Mouse (Mus musculus) embryonic facial prominence, embryonic 15.5 days (tissue): Measurements from ENCODE around the gene Slc5a2. TPM values are rescaled to one million over a fixed set of nuclear protein-coding genes. Genes with fewer than 3 reads are reported as not detected.

Experiments
- ATAC-seq: fragments of 200-750 bp; cut with Nextera tagmentation; 2 replicates; pipeline ENCODE4 v1.8.0; 2017; ENCODE audit warnings: low read depth, moderate TSS enrichment; ENCODE audit not compliant: insufficient number of reproducible peaks, low FRiP score, low TSS enrichment
- H3K27ac ChIP-seq: fragments of 300-500 bp; sonication (generic); replicated peaks from 2 replicates; pipeline ENCODE4 v1.5.1; 2015; ENCODE audit warnings: mild to moderate bottlenecking, inconsistent platforms
- H3K27me3 ChIP-seq: fragments of 300-500 bp; sonication (generic); 2 replicates; pipeline ENCODE4 v1.6.1; 2015; ENCODE audit warnings: inconsistent platforms
- H3K36me3 ChIP-seq: fragments of 300-500 bp; sonication (generic); 2 replicates; pipeline ENCODE4 v1.6.1; 2015; ENCODE audit warnings: mild to moderate bottlenecking, inconsistent platforms
- H3K4me1 ChIP-seq: fragments of 300-500 bp; sonication (generic); 2 replicates; pipeline ENCODE4 v1.6.1; 2015; ENCODE audit warnings: inconsistent platforms
- H3K4me2 ChIP-seq: fragments of 300-500 bp; sonication (generic); replicated peaks from 2 replicates; pipeline ENCODE4 v1.6.1; 2015; ENCODE audit warnings: mild to moderate bottlenecking, inconsistent platforms
- H3K4me3 ChIP-seq: fragments of 300-500 bp; sonication (generic); replicated peaks from 2 replicates; pipeline ENCODE4 v1.5.1; 2015; ENCODE audit warnings: mild to moderate bottlenecking, inconsistent platforms
- H3K9ac ChIP-seq: fragments of 300-500 bp; sonication (generic); 2 replicates; pipeline ENCODE4 v1.6.1; 2015; ENCODE audit warnings: inconsistent platforms
- H3K9me3 ChIP-seq: fragments of 300-500 bp; sonication (generic); replicated peaks from 2 replicates; pipeline ENCODE4 v1.6.1; 2016; ENCODE audit warnings: inconsistent platforms
- WGBS: fragments of 180-500 bp; shearing (Covaris S2); methylation state at CpG from one replicate; pipeline ENCODE4 v1.1.7; 2015; 5-methylcytosine and 5-hydroxymethylcytosine counted together
- polyA plus RNA-seq: library from polyadenylated mRNA; unstranded; fragments of >200 nt; fragmentation: Nextera tagmentation; extraction: Ambion mirVana; gene quantifications from 2 replicates; pipeline ENCODE4 v1.2.1, GENCODE M21; 2015

Slc5a2 gene
- polyA plus RNA-seq, 1 experiment from 2014 or later = not detected

DNA sequence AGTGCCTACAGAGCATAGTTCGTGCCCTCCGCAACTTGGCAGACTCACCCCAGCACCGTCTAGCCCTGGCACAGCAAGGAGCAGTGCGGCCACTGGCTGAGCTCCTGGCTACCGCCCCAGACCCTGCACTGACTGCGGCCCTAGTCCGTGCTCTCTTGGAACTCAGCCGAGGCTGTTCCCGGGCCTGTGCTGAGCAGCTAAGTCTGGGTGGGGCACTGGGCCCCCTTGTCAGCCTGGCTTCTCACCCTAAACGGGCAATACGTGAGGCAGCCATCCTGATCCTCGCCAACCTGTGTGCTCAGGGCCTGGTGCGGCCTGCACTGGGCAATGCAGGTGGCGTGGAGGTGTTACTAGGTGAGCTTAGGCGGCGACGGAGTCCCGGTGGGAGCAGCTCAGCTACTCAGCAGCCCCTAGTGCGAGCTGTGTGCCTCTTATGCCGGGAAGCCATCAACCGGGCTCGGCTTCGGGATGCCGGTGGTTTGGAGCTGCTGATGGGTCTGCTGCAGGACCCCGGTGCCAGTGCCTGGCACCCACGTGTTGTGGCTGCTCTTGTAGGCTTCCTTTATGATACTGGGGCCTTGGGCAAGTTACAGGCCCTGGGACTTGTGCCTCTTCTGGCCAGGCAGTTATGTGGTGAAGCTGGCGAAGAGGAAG, 25.2 kb upstream of the Slc5a2 start:
- H3K36me3 ChIP-seq = peaks cover 51% of the 10 kb centered on the region
- H3K9me3 ChIP-seq = no peaks in the 10 kb centered on the region
- no peak overlapping the region for H3K27ac ChIP-seq
- H3K27me3 ChIP-seq = no peaks in the 10 kb centered on the region
- H3K9ac ChIP-seq = no peak overlapping the region
- no peak overlapping the region for H3K4me3 ChIP-seq
- no peak overlapping the region for H3K4me2 ChIP-seq
- 93% methylated on average over 27 of the region's 27 CpGs for WGBS
- ATAC-seq = no peak
- H3K4me1 ChIP-seq = peaks cover 18% of the 10 kb centered on the region

DNA sequence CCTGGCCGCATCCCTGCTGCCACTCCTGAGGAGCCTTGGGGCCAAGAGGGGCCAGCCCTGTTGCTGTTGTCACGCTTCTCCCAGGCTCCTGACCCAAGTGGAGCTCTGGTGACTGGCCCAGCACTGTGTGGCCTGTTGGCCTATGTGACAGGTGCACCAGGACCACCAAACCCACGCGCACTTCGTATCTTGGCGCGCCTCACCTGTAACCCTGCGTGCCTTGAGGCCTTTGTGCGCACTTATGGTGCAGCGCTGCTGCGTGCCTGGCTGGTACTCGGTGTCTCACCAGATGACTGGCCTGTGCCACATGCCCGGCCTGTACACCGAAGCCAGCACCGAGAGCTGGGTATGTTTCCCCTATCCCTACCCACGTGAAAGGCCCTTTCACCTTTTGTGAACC, 23.1 kb upstream of the Slc5a2 start:
- Histone ChIP-seq H3K36me3 (peaks cover 51% of the 10 kb centered on the region), H3K27me3 (no peaks in the 10 kb centered on the region), H3K27ac (no peak overlapping the region), H3K9me3 (no peaks in the 10 kb centered on the region), H3K4me1 (peaks cover 25% of the 10 kb centered on the region), H3K9ac (no peak overlapping the region), H3K4me3 (no peak overlapping the region), H3K4me2 (no peak overlapping the region)
- WGBS = 94% methylated on average over 16 of the region's 16 CpGs
- ATAC-seq = no peak

DNA sequence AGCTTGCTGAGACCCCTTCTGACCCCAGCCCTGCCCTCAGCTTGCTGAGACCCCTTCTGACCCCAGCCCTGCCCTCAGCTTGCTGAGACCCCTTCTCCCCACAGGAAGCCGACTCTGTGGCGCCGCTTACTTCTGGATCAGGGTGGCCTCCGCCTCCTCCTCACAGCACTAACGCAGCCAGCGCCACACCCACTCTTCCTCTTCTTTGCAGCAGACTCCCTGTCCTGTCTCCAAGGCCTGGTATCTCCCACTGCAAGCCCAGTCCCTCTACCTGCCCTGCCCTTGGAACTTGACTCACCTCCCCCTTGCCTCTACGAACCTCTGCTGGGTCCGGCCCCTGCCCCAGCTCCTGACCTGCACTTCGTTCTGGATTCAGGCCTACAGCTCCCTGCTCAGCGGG, 21.5 kb upstream of the Slc5a2 start:
- H3K4me3 ChIP-seq = no peak overlapping the region
- WGBS = 53% methylated on average over 10 of the region's 10 CpGs
- H3K27me3 ChIP-seq = no peaks in the 10 kb centered on the region
- H3K9ac ChIP-seq = no peak overlapping the region
- H3K9me3 ChIP-seq = no peaks in the 10 kb centered on the region
- ATAC-seq = no peak
- peaks cover 51% of the 10 kb centered on the region for H3K36me3 ChIP-seq
- H3K27ac ChIP-seq = no peak overlapping the region
- H3K4me2 ChIP-seq = no peak overlapping the region
- H3K4me1 ChIP-seq = peaks cover 35% of the 10 kb centered on the region

DNA sequence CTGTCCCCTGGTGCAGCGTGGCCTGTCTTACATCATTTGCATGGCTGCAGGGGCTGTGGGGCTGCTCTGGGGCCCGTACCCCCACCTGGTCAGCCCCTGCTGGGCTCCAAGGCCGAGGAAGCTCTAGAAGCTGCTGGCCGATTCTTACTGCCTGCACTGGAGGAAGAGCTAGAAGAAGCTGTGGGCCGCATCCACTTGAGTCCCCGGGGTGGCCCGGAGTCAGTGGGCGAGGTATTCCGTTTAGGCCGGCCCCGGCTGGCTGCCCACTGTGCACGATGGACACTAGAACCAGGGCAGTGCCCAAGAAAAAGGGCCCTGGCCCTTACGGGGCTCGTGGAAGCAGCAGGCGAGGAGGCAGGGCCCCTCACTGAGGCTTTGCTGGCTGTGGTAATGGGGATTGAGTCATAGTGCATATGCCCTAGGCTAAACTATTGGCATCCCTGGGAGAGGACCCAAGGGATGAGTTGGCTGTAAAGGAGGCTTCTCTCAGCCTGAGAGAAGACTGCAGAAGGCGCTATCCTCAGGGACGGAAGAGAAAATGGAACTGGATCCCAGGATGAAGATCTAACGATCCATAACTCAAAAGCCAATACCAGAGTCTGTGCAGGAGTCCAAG, 20.9 kb upstream of the Slc5a2 start:
- Histone ChIP-seq H3K36me3 (peaks cover 56% of the 10 kb centered on the region), H3K9ac (no peak overlapping the region), H3K27me3 (no peaks in the 10 kb centered on the region), H3K4me1 (peaks cover 29% of the 10 kb centered on the region), H3K4me3 (no peak overlapping the region), H3K4me2 (no peak overlapping the region), H3K27ac (no peak overlapping the region), H3K9me3 (no peaks in the 10 kb centered on the region)
- 85% methylated on average over 18 of the region's 18 CpGs for WGBS
- ATAC-seq = no peak

DNA sequence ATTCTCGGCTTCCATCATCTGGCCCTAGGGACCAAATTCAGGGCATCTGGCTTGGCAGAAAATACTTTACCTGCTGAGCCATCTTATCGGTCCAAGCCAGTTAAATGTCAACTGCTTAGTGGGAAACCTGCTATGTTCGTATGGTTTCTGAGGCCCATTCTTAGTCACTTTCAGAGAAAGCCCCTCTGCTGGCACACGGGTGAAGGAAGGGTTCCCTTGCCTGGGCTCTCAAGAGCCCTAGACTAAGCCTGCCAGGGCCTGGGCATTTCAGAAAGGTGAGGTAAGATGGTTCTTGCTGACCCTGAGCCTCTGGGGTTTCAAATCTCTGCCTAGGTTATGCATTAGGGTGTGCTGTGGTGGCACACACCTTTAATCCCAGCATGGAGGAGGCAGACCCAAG, 19.9 kb upstream of the Slc5a2 start:
- Histone ChIP-seq H3K9ac (no peak overlapping the region), H3K4me1 (peaks cover 28% of the 10 kb centered on the region), H3K9me3 (no peaks in the 10 kb centered on the region), H3K4me3 (no peak overlapping the region), H3K27me3 (no peaks in the 10 kb centered on the region), H3K27ac (peak overlapping the region; percentile 96), H3K4me2 (peak overlapping the region; percentile 55), H3K36me3 (peaks cover 49% of the 10 kb centered on the region)
- no peak for ATAC-seq
- 83% methylated on average over 4 of the region's 4 CpGs for WGBS

DNA sequence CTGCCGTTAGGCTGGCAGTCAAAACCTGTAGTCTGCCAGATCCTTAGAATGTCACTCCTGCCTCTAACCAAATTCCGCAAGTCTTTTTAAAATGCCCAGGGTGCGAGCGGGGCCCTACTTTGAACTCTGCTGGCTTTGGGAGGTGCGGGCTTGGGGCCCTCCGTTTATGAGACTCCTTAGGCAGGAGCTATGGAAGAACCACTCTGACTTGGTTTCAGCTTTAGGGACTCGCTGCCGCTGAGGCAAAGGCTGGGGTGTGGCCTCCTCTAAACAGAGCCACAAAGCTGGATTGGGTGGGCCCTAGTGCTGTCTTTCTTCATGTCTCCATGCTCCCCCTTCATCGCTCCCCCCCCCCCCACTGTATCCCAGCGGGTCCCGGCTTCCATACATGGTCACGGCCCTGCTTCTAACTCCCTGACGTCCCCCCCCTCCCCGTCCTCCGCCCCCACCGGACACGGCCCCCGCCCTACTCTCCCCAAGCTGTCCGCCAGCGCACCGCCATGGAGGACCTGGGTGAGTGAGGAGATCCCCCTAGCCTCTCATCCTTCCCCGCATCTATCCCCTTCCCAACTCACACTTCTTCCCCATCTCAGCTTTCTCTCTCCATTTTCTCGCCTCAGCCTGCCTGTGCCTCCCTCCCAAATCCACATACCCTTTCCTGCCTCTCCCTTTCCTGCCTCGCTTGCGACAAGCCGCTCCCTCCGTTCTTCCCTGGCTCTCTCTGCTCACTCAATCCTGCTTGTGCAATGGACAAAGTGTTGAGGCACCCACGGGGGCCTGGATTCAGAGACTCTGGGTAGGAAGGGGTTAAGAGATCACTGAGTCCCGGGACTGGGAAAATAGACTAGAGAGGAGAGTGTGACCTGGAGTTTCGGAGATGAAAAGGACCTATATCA, 18.7 kb upstream of the Slc5a2 start, which contains the start of gene Tgfb1i1:
TSS of gene Tgfb1i1 (plus strand) at position 317 of the 896 bp plus-strand sequence.
- Histone ChIP-seq H3K27ac (peak within 1 kb of the TSS; percentile 96), H3K9me3 (no peaks in the 10 kb centered on the region), H3K36me3 (peaks cover 45% of the 10 kb centered on the region), H3K27me3 (no peaks in the 10 kb centered on the region), H3K9ac (peak within 1 kb of the TSS; percentile 67), H3K4me2 (peak within 1 kb of the TSS; percentile 55), H3K4me3 (peak within 1 kb of the TSS; percentile 54), H3K4me1 (peaks cover 28% of the 10 kb centered on the region)
- 1% methylated on average over 27 of the region's 30 CpGs for WGBS
- ATAC-seq = peak; percentile 88

DNA sequence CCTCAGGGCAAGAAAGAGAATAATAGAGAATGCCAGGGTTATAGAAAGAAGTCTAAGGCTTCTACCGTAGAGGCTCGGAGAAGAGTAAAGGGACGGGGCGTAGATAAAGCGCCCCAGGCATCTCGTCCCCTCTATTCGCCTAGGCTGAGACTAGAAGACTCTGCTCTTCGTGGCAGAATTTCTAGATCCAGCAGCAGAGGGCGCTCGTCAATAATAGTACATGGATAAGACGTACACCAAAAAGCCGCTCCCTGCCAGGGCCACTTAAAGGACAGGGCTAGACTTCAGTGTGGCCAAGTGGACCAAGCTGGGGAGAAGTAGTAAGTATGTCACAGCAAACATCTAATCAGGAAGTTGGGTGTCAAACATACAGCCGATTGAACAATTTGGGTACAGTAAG, 18.0 kb upstream of the Slc5a2 start:
- peak; percentile 69 for ATAC-seq
- Histone ChIP-seq H3K36me3 (peaks cover 42% of the 10 kb centered on the region), H3K4me2 (peak overlapping the region; percentile 55), H3K27me3 (no peaks in the 10 kb centered on the region), H3K27ac (peak overlapping the region; percentile 96), H3K9me3 (no peaks in the 10 kb centered on the region), H3K9ac (peak overlapping the region; percentile 67), H3K4me3 (peak overlapping the region; percentile 54), H3K4me1 (peaks cover 35% of the 10 kb centered on the region)
- 1% methylated on average over 13 of the region's 13 CpGs for WGBS

DNA sequence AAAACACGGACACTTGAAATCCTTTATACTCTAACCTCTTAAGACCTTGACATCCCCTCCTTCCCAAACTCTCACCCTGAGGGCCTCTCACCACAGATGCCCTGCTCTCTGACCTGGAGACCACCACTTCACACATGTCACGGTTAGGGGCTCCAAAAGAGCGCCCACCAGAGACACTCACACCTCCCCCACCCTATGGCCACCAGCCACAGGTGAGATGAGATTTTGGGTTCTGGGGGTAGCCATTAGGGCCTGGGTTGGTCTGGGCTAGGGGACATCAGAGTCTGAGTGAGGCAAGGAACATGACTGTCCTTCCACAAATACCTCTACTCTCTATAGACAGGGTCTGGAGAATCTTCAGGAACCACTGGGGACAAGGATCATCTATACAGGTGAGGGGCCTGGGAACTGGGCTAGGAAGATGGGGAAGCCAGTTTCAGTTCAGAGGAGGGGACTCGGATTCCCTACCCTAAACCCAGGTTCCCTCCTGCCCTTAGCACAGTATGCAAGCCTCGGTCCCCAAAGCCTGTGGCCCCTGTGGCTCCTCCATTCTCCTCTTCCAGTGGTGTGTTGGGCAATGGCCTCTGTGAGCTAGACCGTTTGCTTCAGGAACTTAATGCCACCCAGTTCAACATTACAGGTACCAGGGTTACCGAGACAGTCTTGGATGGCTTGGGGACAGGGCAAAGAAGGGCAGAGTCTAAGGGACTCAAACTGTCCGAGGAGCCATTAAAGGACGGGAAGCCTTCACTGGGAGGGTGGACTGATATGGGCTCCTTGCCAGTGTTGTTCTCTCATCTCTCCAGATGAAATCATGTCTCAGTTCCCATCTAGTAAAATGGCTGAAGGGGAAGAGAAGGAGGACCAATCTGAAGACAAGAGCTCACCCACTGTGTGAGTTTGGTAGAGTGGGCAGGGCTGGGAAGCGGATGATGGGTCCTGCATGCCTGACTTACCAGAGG, 17.1 kb upstream of the Slc5a2 start:
- H3K9ac ChIP-seq = 0 out of 2 replicates have a peak overlapping the region, but pooled peaks have one; percentile 12
- ATAC-seq = no peak
- no peaks in the 10 kb centered on the region for H3K9me3 ChIP-seq
- H3K27me3 ChIP-seq = no peaks in the 10 kb centered on the region
- peak overlapping the region; percentile 55 for H3K4me2 ChIP-seq
- peaks cover 37% of the 10 kb centered on the region for H3K36me3 ChIP-seq
- H3K27ac ChIP-seq = no peak overlapping the region
- peaks cover 40% of the 10 kb centered on the region for H3K4me1 ChIP-seq
- peak overlapping the region; percentile 54 for H3K4me3 ChIP-seq
- 79% methylated on average over 10 of the region's 10 CpGs for WGBS

DNA sequence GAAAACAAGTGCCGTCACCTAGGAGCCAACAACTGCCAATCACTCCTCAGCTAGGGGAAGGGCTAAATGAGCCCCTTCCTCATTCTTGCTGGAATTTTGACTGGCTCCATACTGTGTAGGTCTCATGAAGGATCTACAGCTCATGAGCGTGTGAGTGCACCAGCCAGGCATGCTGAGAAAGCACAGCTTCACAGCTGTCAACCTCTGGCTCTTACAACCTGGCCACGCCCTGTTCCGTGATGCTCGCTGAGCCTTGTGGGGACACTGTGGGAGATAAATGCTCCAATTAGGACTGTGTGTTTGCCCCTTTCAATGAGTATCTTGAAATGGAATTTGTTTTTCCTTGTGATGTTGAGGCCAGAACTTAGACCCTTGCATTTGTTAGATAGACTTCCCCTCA, 15.5 kb upstream of the Slc5a2 start:
- no peak overlapping the region for H3K4me3 ChIP-seq
- 81% methylated on average over 5 of the region's 5 CpGs for WGBS
- no peak overlapping the region for H3K4me2 ChIP-seq
- H3K27me3 ChIP-seq = no peaks in the 10 kb centered on the region
- peaks cover 40% of the 10 kb centered on the region for H3K4me1 ChIP-seq
- peaks cover 33% of the 10 kb centered on the region for H3K36me3 ChIP-seq
- ATAC-seq = no peak
- no peak overlapping the region for H3K9ac ChIP-seq
- H3K9me3 ChIP-seq = no peaks in the 10 kb centered on the region
- no peak overlapping the region for H3K27ac ChIP-seq

DNA sequence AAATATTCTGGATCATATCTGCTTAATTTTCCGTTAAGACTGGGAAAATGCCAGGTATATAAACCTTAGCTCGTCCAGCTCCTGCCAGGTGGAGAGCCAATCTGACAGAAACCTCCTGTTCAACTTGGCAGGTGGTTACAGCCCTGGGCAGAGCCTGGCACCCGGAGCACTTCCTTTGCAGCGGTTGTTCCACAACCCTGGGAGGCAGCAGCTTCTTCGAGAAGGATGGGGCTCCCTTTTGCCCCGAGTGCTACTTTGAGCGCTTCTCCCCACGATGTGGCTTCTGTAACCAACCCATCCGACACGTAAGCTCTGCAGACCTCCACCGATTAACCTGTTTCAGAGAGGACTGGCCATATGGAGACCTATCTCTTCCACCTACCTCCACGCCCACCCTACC, 13.5 kb upstream of the Slc5a2 start:
- Histone ChIP-seq H3K36me3 (peaks cover 30% of the 10 kb centered on the region), H3K27me3 (no peaks in the 10 kb centered on the region), H3K9me3 (no peaks in the 10 kb centered on the region), H3K4me3 (peak overlapping the region; percentile 14; the same call in 1 of the 2 replicates), H3K4me2 (peak overlapping the region; percentile 39), H3K4me1 (peaks cover 29% of the 10 kb centered on the region), H3K9ac (no peak overlapping the region), H3K27ac (no peak overlapping the region)
- 45% methylated on average over 12 of the region's 12 CpGs for WGBS
- no peak for ATAC-seq
